Mouse (Mus musculus) olfactory bulb, adult 2 months (tissue): ENCODE data around the gene Smg1. TPM values are rescaled to one million over a fixed set of nuclear protein-coding genes. Genes with fewer than 3 reads are reported as not detected.

Source experiments
- H3K27ac ChIP-seq: fragments of 200-500 bp; 2 replicates; pipeline ENCODE4 v1.5.1; 2012; ENCODE audit warnings: low read depth, low read length; ENCODE audit not compliant: insufficient read depth
- H3K4me1 ChIP-seq: fragments of 200-500 bp; 2 replicates; pipeline ENCODE4 v1.6.1; 2012; ENCODE audit warnings: low read length; ENCODE audit not compliant: control insufficient read depth, insufficient read depth
- H3K4me3 ChIP-seq: fragments of 200-500 bp; 2 replicates; pipeline ENCODE4 v1.5.1; 2012; ENCODE audit warnings: mild to moderate bottlenecking, low read depth, low read length, moderate library complexity; ENCODE audit not compliant: insufficient read depth
- CTCF ChIP-seq: fragments of 200-500 bp; IDR thresholded peaks from 2 replicates; pipeline ENCODE4 v1.5.1; 2012; ENCODE audit warnings: low read depth, mild to moderate bottlenecking, low read length, moderate library complexity; ENCODE audit not compliant: insufficient read depth
- POLR2A ChIP-seq: fragments of 200-500 bp; IDR thresholded peaks from 2 replicates; pipeline ENCODE4 v1.6.1; 2012; ENCODE audit warnings: mild to moderate bottlenecking, low read depth, low read length, moderate library complexity; ENCODE audit not compliant: insufficient read depth
- WGBS: fragments of 180-500 bp; shearing (Covaris S2); methylation state at CpG from one replicate; pipeline ENCODE4 v1.1.7; 2018; 5-methylcytosine and 5-hydroxymethylcytosine counted together
- polyA plus RNA-seq: library from polyadenylated mRNA; stranded (reverse); fragments of >200 nt; gene quantifications from 2 replicates; pipeline ENCODE4 v1.2.4, GENCODE M21; 2012; ENCODE audit warnings: low replicate concordance; ENCODE audit not compliant: missing spikeins, insufficient read depth, insufficient read length

Smg1 gene
- 211 and 268 TPM in 2 replicates for polyA plus RNA-seq

GRCm38 (mm10) chr7:118243453-118244385 is at the start of gene Smg1:
TSS of gene Smg1 (minus strand) at chr7:118243670.
- WGBS = 2% methylated on average over 69 of the region's 79 CpGs
- TF ChIP-seq CTCF (no peak), POLR2A (peak; percentile 60)
- peak within 1 kb of the TSS; percentile 61; the same call in 1 of the 2 replicates for H3K27ac ChIP-seq
- H3K4me1 ChIP-seq = peaks cover 3% of the 10 kb centered on the region
- peak within 1 kb of the TSS; percentile 80 for H3K4me3 ChIP-seq

GRCm38 (mm10) chr7:118283186-118283585 is 39.7 kb upstream of the Smg1 start:
- Histone ChIP-seq H3K4me1 (no peaks in the 10 kb centered on the region), H3K4me3 (no peak overlapping the region), H3K27ac (no peak overlapping the region)
- no peak for TF ChIP-seq POLR2A
- no peak for TF ChIP-seq CTCF
- WGBS = 88% methylated on average over 2 of the region's 2 CpGs

DNA sequence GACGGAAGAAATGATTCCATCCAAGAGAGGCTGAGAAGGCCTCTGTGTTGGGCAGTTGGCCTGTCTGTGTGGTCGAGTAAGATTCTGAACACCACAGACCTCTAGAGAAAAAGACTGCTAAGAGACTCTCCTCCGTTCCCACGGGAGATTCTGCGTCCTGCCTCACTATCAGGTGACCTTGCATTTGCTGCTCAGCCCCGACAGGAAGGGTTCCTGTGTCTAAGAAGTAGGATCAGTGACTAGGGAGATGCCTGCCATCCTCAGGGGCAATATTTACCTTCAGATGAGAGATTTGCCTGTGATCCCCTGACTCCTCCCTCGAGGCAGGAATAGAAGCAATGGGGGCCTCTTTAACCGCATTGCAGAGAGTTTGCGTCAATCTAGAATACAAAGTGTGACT is 39.1 kb upstream of the Smg1 start:
- 89% methylated on average over 9 of the region's 9 CpGs for WGBS
- H3K4me3 ChIP-seq = no peak overlapping the region
- no peak for TF ChIP-seq CTCF
- TF ChIP-seq POLR2A = no peak
- H3K27ac ChIP-seq = no peak overlapping the region
- H3K4me1 ChIP-seq = peaks cover 3% of the 10 kb centered on the region; the same call in 1 of the 2 replicates

DNA sequence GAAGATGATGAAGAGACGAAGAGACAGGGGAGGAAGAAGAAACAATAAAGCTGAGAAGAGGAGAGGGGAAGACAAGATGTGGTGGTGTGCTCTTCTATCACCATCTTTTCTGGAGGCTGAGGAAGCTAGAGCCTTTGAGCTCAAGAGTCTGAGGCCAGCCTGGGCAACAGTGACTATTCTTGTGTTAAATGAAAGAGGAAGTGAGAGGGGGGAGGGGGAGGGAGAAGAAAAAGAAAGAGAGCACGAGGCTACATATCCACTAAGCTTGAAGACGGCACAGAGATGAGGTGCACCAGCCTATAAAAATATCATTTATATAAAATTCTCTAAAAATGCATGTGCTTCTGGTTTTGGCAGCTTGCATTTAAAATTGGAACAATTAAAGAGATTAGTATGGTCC is 36.1 kb upstream of the Smg1 start:
- H3K27ac ChIP-seq = no peak overlapping the region
- H3K4me3 ChIP-seq = no peak overlapping the region
- 60% methylated on average over 3 of the region's 3 CpGs for WGBS
- no peak for TF ChIP-seq POLR2A
- TF ChIP-seq CTCF = no peak
- peaks cover 7% of the 10 kb centered on the region; the same call in 1 of the 2 replicates for H3K4me1 ChIP-seq

DNA sequence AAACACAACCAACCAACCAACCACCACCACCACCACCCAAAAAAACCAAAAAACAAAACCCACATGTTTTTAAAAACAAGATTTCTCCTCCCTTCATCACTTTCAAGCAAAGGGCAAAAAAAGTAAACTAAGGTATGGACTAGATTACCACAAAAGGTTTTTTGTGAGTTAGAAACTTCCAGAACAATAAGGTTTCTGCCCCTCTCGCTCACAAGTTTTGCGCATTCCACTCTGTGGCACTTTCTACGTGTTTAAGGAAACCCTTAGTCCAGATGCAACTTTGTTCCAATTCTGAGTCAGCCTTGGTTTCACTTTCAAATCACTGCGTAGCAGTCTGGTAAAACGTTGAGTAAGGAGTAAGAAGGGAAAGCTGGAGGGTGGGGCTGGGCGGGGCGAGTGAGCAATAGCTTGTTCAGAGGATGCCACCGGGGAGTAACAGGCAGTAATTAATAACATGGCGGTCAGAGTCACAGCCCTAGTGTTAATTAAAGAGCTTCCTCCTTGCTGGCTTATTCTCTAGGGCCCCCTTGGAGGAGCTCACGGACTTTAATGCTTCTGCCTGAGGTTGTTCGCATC is 34.0 kb upstream of the Smg1 start:
- Histone ChIP-seq H3K27ac (no peak overlapping the region), H3K4me1 (peaks cover 7% of the 10 kb centered on the region; the same call in 1 of the 2 replicates), H3K4me3 (no peak overlapping the region)
- no peak for TF ChIP-seq POLR2A
- TF ChIP-seq CTCF = no peak
- 24% methylated on average over 11 of the region's 11 CpGs for WGBS

GRCm38 (mm10) chr7:118276684-118277334 is 33.3 kb upstream of the Smg1 start:
- H3K4me3 ChIP-seq = no peak overlapping the region
- H3K4me1 ChIP-seq = peaks cover 7% of the 10 kb centered on the region; the same call in 1 of the 2 replicates
- no peak for TF ChIP-seq POLR2A
- TF ChIP-seq CTCF = no peak
- H3K27ac ChIP-seq = no peak overlapping the region
- WGBS = 91% methylated on average over 15 of the region's 15 CpGs

DNA sequence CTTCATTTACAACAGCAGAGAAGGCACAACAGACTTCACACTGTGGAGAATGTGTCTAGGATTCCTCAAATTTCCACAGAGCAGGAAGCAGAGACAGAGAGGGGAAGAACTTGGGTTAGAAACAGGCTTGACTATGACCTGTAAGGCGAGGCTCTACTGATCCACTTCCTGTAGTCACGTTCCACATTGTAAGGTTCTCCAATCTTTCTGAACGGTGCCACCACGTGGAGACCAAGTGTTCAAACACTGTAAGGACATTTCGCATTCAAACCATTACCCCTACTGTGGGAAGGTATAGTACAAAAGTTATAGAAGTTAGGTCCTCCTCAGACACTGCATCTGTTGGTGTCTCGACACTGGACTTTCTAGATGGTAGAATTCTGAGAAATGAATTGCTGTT is 31.8 kb upstream of the Smg1 start:
- Histone ChIP-seq H3K4me3 (no peak overlapping the region), H3K27ac (no peak overlapping the region), H3K4me1 (peaks cover 7% of the 10 kb centered on the region; the same call in 1 of the 2 replicates)
- TF ChIP-seq POLR2A = no peak
- TF ChIP-seq CTCF = no peak
- 85% methylated on average over 6 of the region's 6 CpGs for WGBS

- 92% methylated on average over 5 of the region's 5 CpGs for WGBS
These were observed 31.4 kb upstream of the Smg1 start for GRCm38 (mm10) chr7:118274851-118275250.

More at GRCm38 (mm10) chr7:118274851-118275250, 31.4 kb upstream of the Smg1 start:
- TF ChIP-seq POLR2A (no peak), CTCF (no peak)
- peaks cover 7% of the 10 kb centered on the region; the same call in 1 of the 2 replicates for H3K4me1 ChIP-seq
- no peak overlapping the region for H3K27ac ChIP-seq
- H3K4me3 ChIP-seq = no peak overlapping the region
